Mouse (Mus musculus) heart, embryonic 14.5 days (tissue): Measurements from ENCODE around the gene Maf. TPM values are rescaled to one million over a fixed set of nuclear protein-coding genes. Genes with fewer than 3 reads are reported as not detected.

ENCODE experiments used
- ATAC-seq: fragments of 200-750 bp; cut with Nextera tagmentation; 2 replicates; pipeline ENCODE4 v1.8.0; 2017; ENCODE audit warnings: low read depth, moderate TSS enrichment; ENCODE audit not compliant: insufficient number of reproducible peaks, insufficient read depth, low FRiP score
- H3K27ac ChIP-seq, 2 experiments: fragments of 200-500 bp in 1 of 2; fragments of 300-500 bp in 1 of 2; sonication (generic) in 1 of 2; replicated peaks in 1 of 2; 2 replicates each; pipeline ENCODE4 v1.5.1; 2012 to 2014; ENCODE audit warnings: low read depth in 2 of 2, low read length in 2 of 2, control low read depth in 1 of 2, mild to moderate bottlenecking in 1 of 2, mixed read lengths in 1 of 2; ENCODE audit not compliant: control insufficient read depth in 1 of 2, insufficient read depth in 1 of 2
- H3K27me3 ChIP-seq: fragments of 300-500 bp; sonication (generic); 2 replicates; pipeline ENCODE4 v1.6.1; 2014; ENCODE audit warnings: mild to moderate bottlenecking, low read length, control low read depth; ENCODE audit not compliant: control insufficient read depth, insufficient read depth
- H3K36me3 ChIP-seq: fragments of 300-500 bp; sonication (generic); 2 replicates; pipeline ENCODE4 v1.6.1; 2014; ENCODE audit warnings: mild to moderate bottlenecking, control low read depth, low read length, mixed read lengths; ENCODE audit not compliant: control insufficient read depth, insufficient read depth
- H3K4me1 ChIP-seq, 2 experiments: fragments of 200-500 bp in 1 of 2; fragments of 300-500 bp in 1 of 2; sonication (generic) in 1 of 2; 2 replicates each; pipeline ENCODE4 v1.6.1; 2012 to 2014; ENCODE audit warnings: low read length in 2 of 2, control low read depth in 1 of 2, mixed read lengths in 1 of 2; ENCODE audit not compliant: control insufficient read depth in 2 of 2, insufficient read depth in 2 of 2
- H3K4me2 ChIP-seq: fragments of 300-500 bp; sonication (generic); 2 replicates; pipeline ENCODE4 v1.6.1; 2014; ENCODE audit warnings: mild to moderate bottlenecking, low read length
- H3K4me3 ChIP-seq, 2 experiments: fragments of 200-500 bp in 1 of 2; fragments of 300-500 bp in 1 of 2; sonication (generic) in 1 of 2; 2 replicates each; pipeline ENCODE4 v1.5.1; 2012 to 2014; ENCODE audit warnings: low read length in 2 of 2, mild to moderate bottlenecking in 2 of 2, control low read depth in 1 of 2, low read depth in 1 of 2, moderate library complexity in 1 of 2; ENCODE audit not compliant: control insufficient read depth in 1 of 2, insufficient read depth in 1 of 2
- H3K9ac ChIP-seq: fragments of 300-500 bp; sonication (generic); 2 replicates; pipeline ENCODE4 v1.6.1; 2014; ENCODE audit warnings: mild to moderate bottlenecking, low read length
- H3K9me3 ChIP-seq: fragments of 300-500 bp; sonication (generic); 2 replicates; pipeline ENCODE4 v1.6.1; 2016; ENCODE audit warnings: low read length, control low read depth; ENCODE audit not compliant: control insufficient read depth
- WGBS: fragments of 180-500 bp; shearing (Covaris S2); extraction: QIAGEN DNeasy Blood & Tissue Kit; methylation state at CpG from one replicate; pipeline ENCODE4 v1.1.7; 2014; 5-methylcytosine and 5-hydroxymethylcytosine counted together
- polyA plus RNA-seq: library from polyadenylated mRNA; unstranded; fragments of >200 nt; fragmentation: Nextera tagmentation; extraction: Ambion mirVana; gene quantifications from 2 replicates; pipeline ENCODE4 v1.2.1, GENCODE M21; 2014

The Maf gene
- polyA plus RNA-seq, 1 experiment from 2014 or later = 3.9 TPM

GRCm38 (mm10) chr8:115679539-115679938 lies 28.1 kb downstream of the Maf start:
- Histone ChIP-seq H3K27ac (no peak overlapping the region), H3K27me3 (no peaks in the 10 kb centered on the region), H3K4me1 (no peaks in the 10 kb centered on the region; a peak in 1 of 4 replicates), H3K36me3 (no peaks in the 10 kb centered on the region), H3K4me2 (no peak overlapping the region), H3K9me3 (no peaks in the 10 kb centered on the region), H3K9ac (no peak overlapping the region), H3K4me3 (no peak overlapping the region)
- ATAC-seq = no peak
- WGBS = 70% methylated on average over 7 of the region's 7 CpGs

GRCm38 (mm10) chr8:115664866-115665265 lies 42.7 kb downstream of the Maf start:
- no peaks in the 10 kb centered on the region for H3K36me3 ChIP-seq
- H3K4me2 ChIP-seq = no peak overlapping the region
- no peaks in the 10 kb centered on the region for H3K4me1 ChIP-seq
- no peaks in the 10 kb centered on the region for H3K27me3 ChIP-seq
- H3K4me3 ChIP-seq = no peak overlapping the region
- 78% methylated on average over 2 of the region's 2 CpGs for WGBS
- no peak overlapping the region for H3K9ac ChIP-seq
- no peak overlapping the region for H3K27ac ChIP-seq
- no peak for ATAC-seq
- H3K9me3 ChIP-seq = no peaks in the 10 kb centered on the region

- Histone ChIP-seq H3K4me3 (no peak overlapping the region), H3K36me3 (no peaks in the 10 kb centered on the region), H3K27me3 (no peaks in the 10 kb centered on the region), H3K9ac (no peak overlapping the region), H3K27ac (peak overlapping the region; percentile 58 to 75), H3K4me1 (peaks cover 9% of the 10 kb centered on the region in 2 experiments), H3K4me2 (no peak overlapping the region), H3K9me3 (peaks cover 6% of the 10 kb centered on the region; the same call in 1 of the 2 replicates)
- 0 out of 2 replicates have a peak, but pooled peaks have one; percentile 47 for ATAC-seq
- WGBS = 26% methylated on average over 3 of the region's 3 CpGs
These were observed 57.5 kb downstream of the Maf start for GRCm38 (mm10) chr8:115650110-115650521.

GRCm38 (mm10) chr8:115645139-115645538 lies 62.5 kb downstream of the Maf start:
- Histone ChIP-seq H3K27ac (no peak overlapping the region), H3K36me3 (no peaks in the 10 kb centered on the region), H3K27me3 (no peaks in the 10 kb centered on the region), H3K4me3 (no peak overlapping the region), H3K4me1 (peaks cover 6% of the 10 kb centered on the region in 2 experiments), H3K9me3 (peaks cover 6% of the 10 kb centered on the region; the same call in 1 of the 2 replicates), H3K9ac (no peak overlapping the region), H3K4me2 (no peak overlapping the region)
- 96% methylated on average over 1 of the region's 1 CpGs for WGBS
- no peak for ATAC-seq

GRCm38 (mm10) chr8:115641936-115642335 lies 65.7 kb downstream of the Maf start:
- Histone ChIP-seq H3K4me1 (no peaks in the 10 kb centered on the region), H3K36me3 (no peaks in the 10 kb centered on the region), H3K4me3 (no peak overlapping the region), H3K4me2 (no peak overlapping the region), H3K27ac (no peak overlapping the region), H3K9ac (no peak overlapping the region), H3K27me3 (no peaks in the 10 kb centered on the region), H3K9me3 (no peaks in the 10 kb centered on the region)
- ATAC-seq = no peak
- WGBS = 72% methylated on average over 5 of the region's 5 CpGs

GRCm38 (mm10) chr8:115639951-115640350 lies 67.6 kb downstream of the Maf start:
- Histone ChIP-seq H3K27me3 (no peaks in the 10 kb centered on the region), H3K36me3 (no peaks in the 10 kb centered on the region), H3K4me3 (no peak overlapping the region), H3K9me3 (no peaks in the 10 kb centered on the region), H3K9ac (no peak overlapping the region), H3K4me1 (no peaks in the 10 kb centered on the region), H3K4me2 (no peak overlapping the region), H3K27ac (no peak overlapping the region)
- ATAC-seq = no peak
- 69% methylated on average over 5 of the region's 5 CpGs for WGBS

- no peaks in the 10 kb centered on the region for H3K27me3 ChIP-seq
- 79% methylated on average over 6 of the region's 6 CpGs for WGBS
- no peaks in the 10 kb centered on the region for H3K36me3 ChIP-seq
- H3K4me1 ChIP-seq = no peaks in the 10 kb centered on the region
- H3K27ac ChIP-seq = no peak overlapping the region
- H3K4me2 ChIP-seq = no peak overlapping the region
- no peak overlapping the region for H3K4me3 ChIP-seq
- no peak for ATAC-seq
- H3K9me3 ChIP-seq = no peaks in the 10 kb centered on the region
- no peak overlapping the region for H3K9ac ChIP-seq
These were observed 70.8 kb downstream of the Maf start for GRCm38 (mm10) chr8:115636751-115637150.
